Mouse (Mus musculus): Measurements from ENCODE around the gene Stk38. TPM values are rescaled to one million over a fixed set of nuclear protein-coding genes. Genes with fewer than 3 reads are reported as not detected.

The Stk38 gene
- polyA plus RNA-seq, 1 experiment from 2014 or later, result 102 TPM

DNA sequence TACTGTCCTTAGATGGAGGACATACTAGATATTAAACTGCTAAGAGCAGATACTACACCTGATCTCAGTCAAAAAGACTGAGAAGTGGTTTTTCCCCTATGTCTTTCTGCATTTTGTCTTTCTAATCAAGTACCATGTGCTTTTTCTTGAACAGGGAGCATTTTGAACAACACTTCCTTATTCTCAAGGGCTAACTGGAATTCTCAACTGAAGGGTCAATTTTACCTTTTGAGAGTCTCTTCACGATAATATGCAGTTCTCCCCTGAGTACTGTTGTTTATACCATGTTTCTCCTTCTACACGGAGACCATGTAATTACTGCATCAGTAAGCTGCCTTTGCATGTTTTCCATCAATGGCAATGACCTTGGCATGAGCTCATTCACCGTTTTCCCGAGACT lies 17.7 kb downstream of the Stk38 start:
- DNase-seq, result no peak
- Histone ChIP-seq H3K9me3 (ENCODE audit: control insufficient read depth, low read length) (no peaks in the 10 kb centered on the region), H3K27me3 (ENCODE audit: control insufficient read depth, insufficient read depth, low read length) (no peaks in the 10 kb centered on the region), H3K4me2 (ENCODE audit: low read length) (no peak overlapping the region), H3K4me1 (ENCODE audit: control insufficient read depth, insufficient read depth, low read length) (no peaks in the 10 kb centered on the region), H3K36me3 (ENCODE audit: control insufficient read depth, insufficient read depth, low read length) (peaks cover 74% of the 10 kb centered on the region), H3K9ac (replicated peaks; ENCODE audit: low read length) (no peak overlapping the region), H3K4me3 (replicated peaks; ENCODE audit: low read depth, low read length) (no peak overlapping the region), H3K27ac (replicated peaks; ENCODE audit: low read depth, low read length) (no peak overlapping the region)
- 85% methylated on average over 4 of the region's 4 CpGs for WGBS
- no peak for ATAC-seq (ENCODE audit: low FRiP score, low TSS enrichment)

DNA sequence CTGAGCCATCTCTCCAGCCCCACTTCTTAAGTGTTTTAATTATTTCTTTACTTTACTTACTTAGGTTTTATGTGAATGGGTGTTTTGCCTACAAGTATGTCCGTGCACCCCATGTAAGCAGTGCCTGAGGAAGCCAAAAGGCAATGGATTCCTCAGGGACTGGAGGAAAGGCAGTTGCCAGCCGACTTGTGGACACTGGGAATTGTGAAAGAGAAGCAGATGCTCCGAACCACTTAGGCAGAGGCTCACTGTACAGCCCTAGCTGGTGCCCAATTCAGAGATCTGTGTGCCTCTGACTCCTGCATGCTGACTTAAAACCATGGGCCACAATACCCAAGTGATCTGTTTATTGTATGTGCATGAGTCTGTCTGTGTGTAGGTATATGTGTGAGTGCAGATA lies 18.8 kb downstream of the Stk38 start:
- ATAC-seq (ENCODE audit: low FRiP score, low TSS enrichment), result no peak
- Histone ChIP-seq H3K36me3 (ENCODE audit: control insufficient read depth, insufficient read depth, low read length) (peaks cover 77% of the 10 kb centered on the region), H3K4me3 (replicated peaks; ENCODE audit: low read depth, low read length) (no peak overlapping the region), H3K9me3 (ENCODE audit: control insufficient read depth, low read length) (no peaks in the 10 kb centered on the region), H3K4me1 (ENCODE audit: control insufficient read depth, insufficient read depth, low read length) (no peaks in the 10 kb centered on the region), H3K4me2 (ENCODE audit: low read length) (no peak overlapping the region), H3K27ac (replicated peaks; ENCODE audit: low read depth, low read length) (no peak overlapping the region), H3K27me3 (ENCODE audit: control insufficient read depth, insufficient read depth, low read length) (no peaks in the 10 kb centered on the region), H3K9ac (replicated peaks; ENCODE audit: low read length) (no peak overlapping the region)
- no peak for DNase-seq
- 82% methylated on average over 3 of the region's 3 CpGs for WGBS

DNA sequence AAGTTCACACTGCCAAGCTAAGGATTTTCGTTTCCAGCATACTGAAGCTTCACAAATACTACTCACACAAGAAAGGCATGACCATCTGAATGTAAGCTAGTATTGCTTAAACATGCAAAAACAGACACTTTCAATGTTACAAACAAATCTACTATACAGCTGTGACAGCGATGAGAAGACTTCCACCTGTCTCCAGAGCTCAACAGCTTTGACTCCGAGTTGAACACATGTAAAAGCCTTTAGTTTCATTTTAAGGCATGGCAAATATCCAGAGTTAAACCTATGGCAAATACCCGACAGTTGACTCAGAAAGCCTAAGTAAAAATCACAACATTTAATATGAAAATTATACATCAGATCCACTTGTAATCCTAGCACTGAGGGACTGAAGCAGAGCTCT lies 19.5 kb downstream of the Stk38 start:
- DNase-seq (no peak), ATAC-seq (ENCODE audit: low FRiP score, low TSS enrichment) (no peak)
- H3K9ac ChIP-seq (replicated peaks; ENCODE audit: low read length), result no peak overlapping the region
- H3K27me3 ChIP-seq (ENCODE audit: control insufficient read depth, insufficient read depth, low read length), result no peaks in the 10 kb centered on the region
- H3K4me3 ChIP-seq (replicated peaks; ENCODE audit: low read depth, low read length), result no peak overlapping the region
- H3K27ac ChIP-seq (replicated peaks; ENCODE audit: low read depth, low read length), result no peak overlapping the region
- WGBS, result 96% methylated on average over 4 of the region's 4 CpGs
- no peaks in the 10 kb centered on the region for H3K4me1 ChIP-seq (ENCODE audit: control insufficient read depth, insufficient read depth, low read length)
- H3K9me3 ChIP-seq (ENCODE audit: control insufficient read depth, low read length), result no peaks in the 10 kb centered on the region
- peaks cover 84% of the 10 kb centered on the region for H3K36me3 ChIP-seq (ENCODE audit: control insufficient read depth, insufficient read depth, low read length)
- no peak overlapping the region for H3K4me2 ChIP-seq (ENCODE audit: low read length)

GRCm38 (mm10) chr17:28987713-28988112 lies 20.1 kb downstream of the Stk38 start:
- Histone ChIP-seq H3K4me3 (replicated peaks; ENCODE audit: low read depth, low read length) (no peak overlapping the region), H3K9me3 (ENCODE audit: control insufficient read depth, low read length) (no peaks in the 10 kb centered on the region), H3K36me3 (ENCODE audit: control insufficient read depth, insufficient read depth, low read length) (peaks cover 90% of the 10 kb centered on the region), H3K27me3 (ENCODE audit: control insufficient read depth, insufficient read depth, low read length) (no peaks in the 10 kb centered on the region), H3K9ac (replicated peaks; ENCODE audit: low read length) (no peak overlapping the region), H3K27ac (replicated peaks; ENCODE audit: low read depth, low read length) (no peak overlapping the region), H3K4me2 (ENCODE audit: low read length) (no peak overlapping the region), H3K4me1 (ENCODE audit: control insufficient read depth, insufficient read depth, low read length) (no peaks in the 10 kb centered on the region)
- DNase-seq (peak; percentile 80), ATAC-seq (ENCODE audit: low FRiP score, low TSS enrichment) (no peak)
- 73% methylated on average over 4 of the region's 4 CpGs for WGBS

DNA sequence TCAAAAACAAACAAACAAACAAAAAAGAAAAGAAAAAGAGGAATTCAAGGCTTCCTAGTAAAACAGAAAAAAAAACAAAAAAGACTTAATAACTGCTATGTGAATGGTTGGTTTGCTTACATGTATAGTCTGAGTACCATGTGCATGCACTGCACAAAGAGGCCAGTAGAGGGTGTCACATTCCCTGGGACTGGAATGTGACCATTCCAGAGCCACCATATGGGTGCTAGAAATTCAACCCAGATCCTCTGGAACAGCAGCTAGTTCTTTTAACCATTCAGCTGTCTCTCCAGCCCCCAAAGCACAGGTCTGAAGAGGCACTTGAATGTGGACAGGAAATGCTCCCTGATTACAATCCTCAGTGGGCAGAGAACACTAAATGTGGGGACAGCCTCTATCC lies 21.0 kb downstream of the Stk38 start:
- DNase-seq, result peak; percentile 49
- ATAC-seq (ENCODE audit: low FRiP score, low TSS enrichment), result no peak
- Histone ChIP-seq H3K27me3 (ENCODE audit: control insufficient read depth, insufficient read depth, low read length) (no peaks in the 10 kb centered on the region), H3K36me3 (ENCODE audit: control insufficient read depth, insufficient read depth, low read length) (peaks cover 95% of the 10 kb centered on the region), H3K4me2 (ENCODE audit: low read length) (no peak overlapping the region), H3K4me1 (ENCODE audit: control insufficient read depth, insufficient read depth, low read length) (no peaks in the 10 kb centered on the region), H3K27ac (replicated peaks; ENCODE audit: low read depth, low read length) (no peak overlapping the region), H3K9me3 (ENCODE audit: control insufficient read depth, low read length) (no peaks in the 10 kb centered on the region), H3K9ac (replicated peaks; ENCODE audit: low read length) (no peak overlapping the region), H3K4me3 (replicated peaks; ENCODE audit: low read depth, low read length) (no peak overlapping the region)

- ATAC-seq (ENCODE audit: low FRiP score, low TSS enrichment) (no peak), DNase-seq (no peak)
- Histone ChIP-seq H3K27me3 (ENCODE audit: control insufficient read depth, insufficient read depth, low read length) (no peaks in the 10 kb centered on the region), H3K36me3 (ENCODE audit: control insufficient read depth, insufficient read depth, low read length) (peaks cover 89% of the 10 kb centered on the region), H3K4me1 (ENCODE audit: control insufficient read depth, insufficient read depth, low read length) (no peaks in the 10 kb centered on the region), H3K4me2 (ENCODE audit: low read length) (no peak overlapping the region), H3K4me3 (replicated peaks; ENCODE audit: low read depth, low read length) (no peak overlapping the region), H3K9me3 (ENCODE audit: control insufficient read depth, low read length) (no peaks in the 10 kb centered on the region), H3K27ac (replicated peaks; ENCODE audit: low read depth, low read length) (no peak overlapping the region), H3K9ac (replicated peaks; ENCODE audit: low read length) (no peak overlapping the region)
- 89% methylated on average over 1 of the region's 1 CpGs for WGBS
These were observed 22.9 kb downstream of the Stk38 start for GRCm38 (mm10) chr17:28984724-28985420.

- Histone ChIP-seq H3K4me2 (ENCODE audit: low read length) (no peak overlapping the region), H3K27me3 (ENCODE audit: control insufficient read depth, insufficient read depth, low read length) (no peaks in the 10 kb centered on the region), H3K27ac (replicated peaks; ENCODE audit: low read depth, low read length) (no peak overlapping the region), H3K4me1 (ENCODE audit: control insufficient read depth, insufficient read depth, low read length) (no peaks in the 10 kb centered on the region), H3K4me3 (replicated peaks; ENCODE audit: low read depth, low read length) (no peak overlapping the region), H3K9ac (replicated peaks; ENCODE audit: low read length) (no peak overlapping the region), H3K36me3 (ENCODE audit: control insufficient read depth, insufficient read depth, low read length) (peaks cover 87% of the 10 kb centered on the region), H3K9me3 (ENCODE audit: control insufficient read depth, low read length) (no peaks in the 10 kb centered on the region)
- ATAC-seq (ENCODE audit: low FRiP score, low TSS enrichment) (no peak), DNase-seq (no peak)
- 64% methylated on average over 4 of the region's 4 CpGs for WGBS
These were observed 25.2 kb downstream of the Stk38 start for GRCm38 (mm10) chr17:28982591-28982990.

GRCm38 (mm10) chr17:28981081-28981480 lies 26.7 kb downstream of the Stk38 start:
- Histone ChIP-seq H3K4me3 (replicated peaks; ENCODE audit: low read depth, low read length) (no peak overlapping the region), H3K4me1 (ENCODE audit: control insufficient read depth, insufficient read depth, low read length) (no peaks in the 10 kb centered on the region), H3K27ac (replicated peaks; ENCODE audit: low read depth, low read length) (no peak overlapping the region), H3K4me2 (ENCODE audit: low read length) (no peak overlapping the region), H3K9ac (replicated peaks; ENCODE audit: low read length) (no peak overlapping the region), H3K27me3 (ENCODE audit: control insufficient read depth, insufficient read depth, low read length) (no peaks in the 10 kb centered on the region), H3K36me3 (ENCODE audit: control insufficient read depth, insufficient read depth, low read length) (peaks cover 86% of the 10 kb centered on the region), H3K9me3 (ENCODE audit: control insufficient read depth, low read length) (no peaks in the 10 kb centered on the region)
- 84% methylated on average over 4 of the region's 4 CpGs for WGBS
- no peak for ATAC-seq (ENCODE audit: low FRiP score, low TSS enrichment)
- no peak for DNase-seq

- ATAC-seq (ENCODE audit: low FRiP score, low TSS enrichment), result no peak
- H3K27me3 ChIP-seq (ENCODE audit: control insufficient read depth, insufficient read depth, low read length), result no peaks in the 10 kb centered on the region
- WGBS, result 96% methylated on average over 4 of the region's 4 CpGs
- H3K27ac ChIP-seq (replicated peaks; ENCODE audit: low read depth, low read length), result no peak overlapping the region
- H3K4me2 ChIP-seq (ENCODE audit: low read length), result no peak overlapping the region
- no peak overlapping the region for H3K4me3 ChIP-seq (replicated peaks; ENCODE audit: low read depth, low read length)
- peaks cover 89% of the 10 kb centered on the region for H3K36me3 ChIP-seq (ENCODE audit: control insufficient read depth, insufficient read depth, low read length)
- DNase-seq, result no peak
- H3K9ac ChIP-seq (replicated peaks; ENCODE audit: low read length), result no peak overlapping the region
- no peaks in the 10 kb centered on the region for H3K4me1 ChIP-seq (ENCODE audit: control insufficient read depth, insufficient read depth, low read length)
- no peaks in the 10 kb centered on the region for H3K9me3 ChIP-seq (ENCODE audit: control insufficient read depth, low read length)
These were observed 28.7 kb downstream of the Stk38 start for GRCm38 (mm10) chr17:28979091-28979490.
